Mouse (Mus musculus): Measurements from ENCODE around the gene Spag9. TPM values are rescaled to one million over a fixed set of nuclear protein-coding genes. Genes with fewer than 3 reads are reported as not detected.
"Not testable (repeated sequence)": the region's sequence is repeated elsewhere in the genome, so short reads cannot be mapped to it uniquely, and the experiment has no call there.

Spag9 gene
- polyA plus RNA-seq, 1 experiment from 2014 or later: 63.4 TPM

DNA sequence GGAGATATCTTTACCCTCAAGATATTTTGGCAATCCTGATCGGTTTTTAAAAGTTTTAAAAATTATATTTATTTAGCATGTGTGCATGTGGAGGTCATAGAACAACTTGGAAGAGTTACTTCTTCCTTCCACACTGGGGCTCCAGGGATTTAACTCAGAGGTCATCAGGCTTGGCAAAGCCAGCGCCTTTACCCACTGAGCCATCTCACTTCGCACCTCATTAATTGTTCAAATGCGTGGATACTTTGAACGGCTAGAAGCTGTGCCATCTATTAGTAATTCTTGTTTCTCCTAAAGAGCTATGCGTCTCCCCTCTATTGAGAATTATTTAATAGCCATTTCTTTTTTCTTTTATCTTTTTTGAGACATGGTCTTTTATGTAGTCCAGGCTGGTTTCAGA, 24.5 kb downstream of the Spag9 start:
- no peak overlapping the region for H3K4me3 ChIP-seq (ENCODE audit: low read depth, low read length)
- ATAC-seq (ENCODE audit: insufficient number of reproducible peaks, insufficient read depth, low FRiP score, low read depth): no peak
- no peak overlapping the region for H3K4me2 ChIP-seq (replicated peaks; ENCODE audit: low read depth, low read length)
- H3K9me3 ChIP-seq (ENCODE audit: control insufficient read depth, low read depth, low read length): no peaks in the 10 kb centered on the region
- no peaks in the 10 kb centered on the region for H3K4me1 ChIP-seq (ENCODE audit: control insufficient read depth, insufficient read depth, low read length)
- no peak overlapping the region for H3K9ac ChIP-seq (replicated peaks; ENCODE audit: low read depth, low read length)
- H3K36me3 ChIP-seq (ENCODE audit: control insufficient read depth, insufficient read depth, low read length): peaks cover 6% of the 10 kb centered on the region; the same call in 1 of the 2 replicates
- 79% methylated on average over 6 of the region's 6 CpGs for WGBS
- H3K27ac ChIP-seq (ENCODE audit: low read length): no peak overlapping the region
- no peaks in the 10 kb centered on the region for H3K27me3 ChIP-seq (ENCODE audit: control insufficient read depth, insufficient read depth, low read length)

GRCm38 (mm10) chr11:94026289-94026688, 30.4 kb downstream of the Spag9 start:
- ATAC-seq (ENCODE audit: insufficient number of reproducible peaks, insufficient read depth, low FRiP score, low read depth): no peak

DNA sequence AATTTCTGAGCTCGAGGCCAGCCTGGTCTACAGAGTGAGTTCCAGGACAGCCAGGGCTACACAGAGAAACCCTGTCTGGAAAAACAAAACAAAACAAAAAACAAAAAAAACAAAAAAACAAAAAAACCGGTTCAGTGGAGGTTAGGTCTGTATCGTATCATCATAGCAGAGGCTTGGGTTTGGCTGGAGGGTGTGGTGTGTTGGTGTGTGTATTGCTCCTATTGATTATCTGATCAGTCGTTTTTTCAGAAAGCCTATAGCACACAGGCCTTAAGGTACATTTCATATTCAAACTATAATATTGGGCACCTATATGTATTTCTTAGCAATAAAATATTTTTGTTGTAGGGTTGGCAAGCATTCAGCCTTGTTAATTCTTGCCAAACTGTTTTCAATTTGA, 36.2 kb downstream of the Spag9 start:
- ATAC-seq (ENCODE audit: insufficient number of reproducible peaks, insufficient read depth, low FRiP score, low read depth): no peak
- Histone ChIP-seq H3K36me3 (ENCODE audit: control insufficient read depth, insufficient read depth, low read length) (no peaks in the 10 kb centered on the region), H3K9ac (replicated peaks; ENCODE audit: low read depth, low read length) (no peak overlapping the region), H3K27ac (ENCODE audit: low read length) (no peak overlapping the region), H3K4me3 (ENCODE audit: low read depth, low read length) (no peak overlapping the region), H3K4me1 (ENCODE audit: control insufficient read depth, insufficient read depth, low read length) (no peaks in the 10 kb centered on the region), H3K9me3 (ENCODE audit: control insufficient read depth, low read depth, low read length) (no peaks in the 10 kb centered on the region), H3K4me2 (replicated peaks; ENCODE audit: low read depth, low read length) (no peak overlapping the region), H3K27me3 (ENCODE audit: control insufficient read depth, insufficient read depth, low read length) (no peaks in the 10 kb centered on the region)
- WGBS: 84% methylated on average over 4 of the region's 4 CpGs

More at GRCm38 (mm10) chr11:94026289-94026688, 30.4 kb downstream of the Spag9 start:
- no peak overlapping the region for H3K4me2 ChIP-seq (replicated peaks; ENCODE audit: low read depth, low read length)
- H3K9ac ChIP-seq (replicated peaks; ENCODE audit: low read depth, low read length): no peak overlapping the region
- H3K9me3 ChIP-seq (ENCODE audit: control insufficient read depth, low read depth, low read length): no peaks in the 10 kb centered on the region
- H3K4me3 ChIP-seq (ENCODE audit: low read depth, low read length): no peak overlapping the region
- 81% methylated on average over 4 of the region's 4 CpGs for WGBS
- no peaks in the 10 kb centered on the region for H3K4me1 ChIP-seq (ENCODE audit: control insufficient read depth, insufficient read depth, low read length)
- H3K36me3 ChIP-seq (ENCODE audit: control insufficient read depth, insufficient read depth, low read length): no peaks in the 10 kb centered on the region
- no peak overlapping the region for H3K27ac ChIP-seq (ENCODE audit: low read length)
- H3K27me3 ChIP-seq (ENCODE audit: control insufficient read depth, insufficient read depth, low read length): no peaks in the 10 kb centered on the region

- Histone ChIP-seq H3K9me3 (ENCODE audit: control insufficient read depth, low read depth, low read length) (no peaks in the 10 kb centered on the region), H3K27ac (ENCODE audit: low read length) (no peak overlapping the region), H3K4me1 (ENCODE audit: control insufficient read depth, insufficient read depth, low read length) (no peaks in the 10 kb centered on the region), H3K4me2 (replicated peaks; ENCODE audit: low read depth, low read length) (no peak overlapping the region), H3K9ac (replicated peaks; ENCODE audit: low read depth, low read length) (no peak overlapping the region), H3K36me3 (ENCODE audit: control insufficient read depth, insufficient read depth, low read length) (no peaks in the 10 kb centered on the region), H3K27me3 (ENCODE audit: control insufficient read depth, insufficient read depth, low read length) (no peaks in the 10 kb centered on the region), H3K4me3 (ENCODE audit: low read depth, low read length) (no peak overlapping the region)
- no peak for ATAC-seq (ENCODE audit: insufficient number of reproducible peaks, insufficient read depth, low FRiP score, low read depth)
- 60% methylated on average over 2 of the region's 2 CpGs for WGBS
These were observed 37.1 kb downstream of the Spag9 start for GRCm38 (mm10) chr11:94032971-94033370.

- 36% methylated on average over 2 of the region's 2 CpGs for WGBS
- ATAC-seq (ENCODE audit: insufficient number of reproducible peaks, insufficient read depth, low FRiP score, low read depth): no peak
- Histone ChIP-seq H3K27me3 (ENCODE audit: control insufficient read depth, insufficient read depth, low read length) (no peaks in the 10 kb centered on the region), H3K36me3 (ENCODE audit: control insufficient read depth, insufficient read depth, low read length) (no peaks in the 10 kb centered on the region), H3K9ac (replicated peaks; ENCODE audit: low read depth, low read length) (no peak overlapping the region), H3K4me2 (replicated peaks; ENCODE audit: low read depth, low read length) (no peak overlapping the region), H3K4me1 (ENCODE audit: control insufficient read depth, insufficient read depth, low read length) (no peaks in the 10 kb centered on the region), H3K9me3 (ENCODE audit: control insufficient read depth, low read depth, low read length) (no peaks in the 10 kb centered on the region), H3K4me3 (ENCODE audit: low read depth, low read length) (no peak overlapping the region), H3K27ac (ENCODE audit: low read length) (no peak overlapping the region)
These were observed 40.1 kb downstream of the Spag9 start for GRCm38 (mm10) chr11:94035974-94036373.

- ATAC-seq (ENCODE audit: insufficient number of reproducible peaks, insufficient read depth, low FRiP score, low read depth): no peak
- H3K27me3 ChIP-seq (ENCODE audit: control insufficient read depth, insufficient read depth, low read length): no peaks in the 10 kb centered on the region
- no peak overlapping the region for H3K4me2 ChIP-seq (replicated peaks; ENCODE audit: low read depth, low read length)
- no peak overlapping the region for H3K4me3 ChIP-seq (ENCODE audit: low read depth, low read length)
- no peaks in the 10 kb centered on the region for H3K36me3 ChIP-seq (ENCODE audit: control insufficient read depth, insufficient read depth, low read length)
- no peaks in the 10 kb centered on the region for H3K9me3 ChIP-seq (ENCODE audit: control insufficient read depth, low read depth, low read length)
- no peak overlapping the region for H3K9ac ChIP-seq (replicated peaks; ENCODE audit: low read depth, low read length)
- H3K4me1 ChIP-seq (ENCODE audit: control insufficient read depth, insufficient read depth, low read length): no peaks in the 10 kb centered on the region
- 78% methylated on average over 1 of the region's 1 CpGs for WGBS
- no peak overlapping the region for H3K27ac ChIP-seq (ENCODE audit: low read length)
These were observed 45.6 kb downstream of the Spag9 start for GRCm38 (mm10) chr11:94041475-94041874.

- H3K4me1 ChIP-seq (ENCODE audit: control insufficient read depth, insufficient read depth, low read length); H3K36me3 ChIP-seq (ENCODE audit: control insufficient read depth, insufficient read depth, low read length); H3K27ac ChIP-seq (ENCODE audit: low read length); H3K27me3 ChIP-seq (ENCODE audit: control insufficient read depth, insufficient read depth, low read length); ATAC-seq (ENCODE audit: insufficient number of reproducible peaks, insufficient read depth, low FRiP score, low read depth); H3K4me2 ChIP-seq (replicated peaks; ENCODE audit: low read depth, low read length); H3K4me3 ChIP-seq (ENCODE audit: low read depth, low read length); H3K9ac ChIP-seq (replicated peaks; ENCODE audit: low read depth, low read length); H3K9me3 ChIP-seq (ENCODE audit: control insufficient read depth, low read depth, low read length): not testable (repeated sequence)
- WGBS: 63% methylated on average over 1 of the region's 1 CpGs
These were observed 46.4 kb downstream of the Spag9 start for GRCm38 (mm10) chr11:94042301-94042700.

DNA sequence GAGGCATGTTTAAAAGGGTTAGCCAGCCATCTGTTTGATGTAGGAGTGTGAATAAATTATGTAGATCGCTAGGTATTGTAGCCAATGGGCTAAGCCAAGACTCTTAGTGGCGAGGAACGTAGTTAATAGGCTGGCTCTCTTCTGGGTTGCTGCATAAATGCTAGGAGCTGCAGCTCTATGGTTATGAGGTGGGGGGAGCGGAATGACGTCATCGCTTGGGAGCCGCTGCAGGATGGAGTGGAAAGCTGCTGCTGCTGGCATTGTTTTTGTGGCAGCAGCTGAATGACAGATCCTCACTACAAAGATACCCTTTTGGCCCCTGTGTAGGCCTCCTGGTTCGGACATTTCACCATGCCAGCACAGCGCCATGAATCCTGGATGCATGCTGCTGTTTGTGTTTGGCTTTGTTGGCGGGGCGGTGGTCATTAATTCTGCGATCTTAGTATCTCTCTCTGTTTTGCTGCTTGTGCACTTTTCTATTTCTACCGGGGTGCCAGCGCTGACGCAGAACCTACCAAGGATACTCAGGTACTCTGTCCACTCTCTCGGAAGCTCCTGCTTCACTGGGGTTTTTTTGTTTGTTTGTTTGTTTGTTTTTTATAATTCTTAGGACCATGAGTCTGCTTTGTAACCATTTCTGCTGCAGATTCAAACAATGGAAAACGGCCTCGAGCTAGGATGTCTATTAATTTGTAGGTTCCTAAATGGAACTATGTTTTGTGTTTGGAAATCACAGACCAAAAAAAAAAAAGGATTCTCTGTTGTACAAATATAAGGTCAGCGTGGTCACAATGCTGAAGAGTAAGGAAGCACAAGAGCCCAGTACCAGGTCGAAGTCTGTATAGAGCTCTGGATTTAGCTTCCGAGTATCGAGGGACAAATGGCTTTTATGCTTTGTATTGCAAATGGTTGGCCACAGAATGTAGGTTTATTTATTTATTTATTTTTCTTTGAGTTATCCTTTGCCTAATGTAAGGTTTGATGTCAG, 48.4 kb downstream of the Spag9 start:
- H3K36me3 ChIP-seq (ENCODE audit: control insufficient read depth, insufficient read depth, low read length): peaks cover 7% of the 10 kb centered on the region
- peak overlapping the region; percentile 37 for H3K4me3 ChIP-seq (ENCODE audit: low read depth, low read length)
- H3K4me1 ChIP-seq (ENCODE audit: control insufficient read depth, insufficient read depth, low read length): no peaks in the 10 kb centered on the region
- 7% methylated on average over 22 of the region's 22 CpGs for WGBS
- H3K4me2 ChIP-seq (replicated peaks; ENCODE audit: low read depth, low read length): peak overlapping the region; percentile 58
- no peaks in the 10 kb centered on the region for H3K27me3 ChIP-seq (ENCODE audit: control insufficient read depth, insufficient read depth, low read length)
- peak; percentile 96 for ATAC-seq (ENCODE audit: insufficient number of reproducible peaks, insufficient read depth, low FRiP score, low read depth)
- peak overlapping the region; percentile 32; the same call in 1 of the 2 replicates for H3K9ac ChIP-seq (replicated peaks; ENCODE audit: low read depth, low read length)
- H3K9me3 ChIP-seq (ENCODE audit: control insufficient read depth, low read depth, low read length): no peaks in the 10 kb centered on the region
- H3K27ac ChIP-seq (ENCODE audit: low read length): peak overlapping the region; percentile 34; the same call in 1 of the 2 replicates
